Mouse (Mus musculus) midbrain, embryonic 15.5 days (tissue): ENCODE measurements around the gene Prrt4. TPM values are rescaled to one million over a fixed set of nuclear protein-coding genes. Genes with fewer than 3 reads are reported as not detected.
"Not testable (repeated sequence)": the region's sequence is repeated elsewhere in the genome, so short reads cannot be mapped to it uniquely, and the experiment has no call there.

ENCODE experiments used
- ATAC-seq: fragments of 200-750 bp; cut with Nextera tagmentation; replicated peaks from 2 replicates; pipeline ENCODE4 v1.8.0; 2017; ENCODE audit warnings: moderate TSS enrichment
- H3K27ac ChIP-seq: fragments of 300-500 bp; sonication (generic); 2 replicates; pipeline ENCODE4 v1.5.1; 2015; ENCODE audit warnings: mild to moderate bottlenecking, inconsistent platforms
- H3K27me3 ChIP-seq: fragments of 300-500 bp; sonication (generic); replicated peaks from 2 replicates; pipeline ENCODE4 v1.6.1; 2015; ENCODE audit warnings: inconsistent platforms
- H3K36me3 ChIP-seq: fragments of 300-500 bp; sonication (generic); replicated peaks from 2 replicates; pipeline ENCODE4 v1.6.1; 2015; ENCODE audit warnings: inconsistent platforms
- H3K4me1 ChIP-seq: fragments of 300-500 bp; sonication (generic); 2 replicates; pipeline ENCODE4 v1.6.1; 2015; ENCODE audit warnings: inconsistent platforms
- H3K4me2 ChIP-seq: fragments of 300-500 bp; sonication (generic); 2 replicates; pipeline ENCODE4 v1.6.1; 2015; ENCODE audit warnings: inconsistent platforms, mild to moderate bottlenecking, moderate library complexity
- H3K4me3 ChIP-seq: fragments of 300-500 bp; sonication (generic); 2 replicates; pipeline ENCODE4 v1.5.1; 2015; ENCODE audit warnings: mild to moderate bottlenecking, inconsistent platforms
- H3K9ac ChIP-seq: fragments of 300-500 bp; sonication (generic); 2 replicates; pipeline ENCODE4 v1.6.1; 2015; ENCODE audit warnings: mild to moderate bottlenecking, inconsistent platforms
- H3K9me3 ChIP-seq: fragments of 300-500 bp; sonication (generic); 2 replicates; pipeline ENCODE4 v1.6.1; 2016; ENCODE audit warnings: inconsistent platforms
- WGBS: fragments of 180-500 bp; shearing (Covaris S2); methylation state at CpG from one replicate; pipeline ENCODE4 v1.1.7; 2015; ENCODE audit warnings: mixed read lengths; 5-methylcytosine and 5-hydroxymethylcytosine counted together
- polyA plus RNA-seq: library from polyadenylated mRNA; unstranded; fragments of >200 nt; fragmentation: Nextera tagmentation; extraction: Ambion mirVana; gene quantifications from 2 replicates; pipeline ENCODE4 v1.2.1, GENCODE M21; 2015

Prrt4 gene
- polyA plus RNA-seq, 1 experiment from 2014 or later, result 10.7 TPM

DNA sequence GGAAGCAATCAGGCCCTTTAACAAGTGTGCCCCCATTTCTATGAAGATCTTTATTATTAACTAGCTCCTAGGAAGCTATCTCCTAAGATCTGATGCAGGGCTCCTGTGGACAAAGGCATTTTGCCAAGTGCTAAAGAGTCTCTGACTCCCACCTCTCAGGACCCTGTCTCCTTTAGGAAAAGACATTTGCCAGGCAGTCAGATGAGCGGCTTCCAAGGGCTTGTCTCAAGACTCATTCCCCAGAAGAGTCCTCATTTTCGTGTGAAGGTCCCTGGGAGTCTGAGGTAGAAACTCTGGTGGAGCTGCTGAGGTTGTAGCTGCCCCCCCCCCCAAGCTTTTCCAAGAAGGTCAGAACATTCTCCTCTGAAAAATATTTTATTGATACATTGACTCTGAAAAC lies 10.5 kb downstream of the Prrt4 start:
- no peaks in the 10 kb centered on the region for H3K9me3 ChIP-seq
- WGBS, result 58% methylated on average over 2 of the region's 2 CpGs
- H3K4me1 ChIP-seq, result peaks cover 30% of the 10 kb centered on the region
- H3K27ac ChIP-seq, result no peak overlapping the region
- H3K9ac ChIP-seq, result no peak overlapping the region
- no peak overlapping the region for H3K4me3 ChIP-seq
- H3K27me3 ChIP-seq, result peaks cover 56% of the 10 kb centered on the region
- ATAC-seq, result no peak
- no peaks in the 10 kb centered on the region for H3K36me3 ChIP-seq
- no peak overlapping the region for H3K4me2 ChIP-seq

DNA sequence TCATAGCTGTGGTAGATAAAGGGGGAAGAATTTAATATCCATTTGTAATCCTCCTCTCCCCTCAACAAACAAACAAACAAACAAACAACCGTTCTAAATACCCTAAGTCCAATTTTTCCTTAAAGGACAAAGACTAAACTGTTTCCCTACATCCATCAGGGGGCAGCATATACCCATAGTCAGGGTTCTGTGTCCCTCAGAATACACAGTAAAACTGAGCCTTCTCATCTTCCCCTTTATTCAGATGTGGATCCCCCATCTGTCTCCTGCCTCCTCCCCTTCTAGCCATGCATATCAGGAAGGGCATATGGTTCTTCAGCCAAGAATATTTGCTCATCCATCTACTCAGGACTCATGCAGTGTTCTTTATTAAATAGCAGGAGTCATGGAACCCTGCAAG lies 13.2 kb downstream of the Prrt4 start:
- H3K9ac ChIP-seq, result no peak overlapping the region; the same call in 1 of the 2 replicates

DNA sequence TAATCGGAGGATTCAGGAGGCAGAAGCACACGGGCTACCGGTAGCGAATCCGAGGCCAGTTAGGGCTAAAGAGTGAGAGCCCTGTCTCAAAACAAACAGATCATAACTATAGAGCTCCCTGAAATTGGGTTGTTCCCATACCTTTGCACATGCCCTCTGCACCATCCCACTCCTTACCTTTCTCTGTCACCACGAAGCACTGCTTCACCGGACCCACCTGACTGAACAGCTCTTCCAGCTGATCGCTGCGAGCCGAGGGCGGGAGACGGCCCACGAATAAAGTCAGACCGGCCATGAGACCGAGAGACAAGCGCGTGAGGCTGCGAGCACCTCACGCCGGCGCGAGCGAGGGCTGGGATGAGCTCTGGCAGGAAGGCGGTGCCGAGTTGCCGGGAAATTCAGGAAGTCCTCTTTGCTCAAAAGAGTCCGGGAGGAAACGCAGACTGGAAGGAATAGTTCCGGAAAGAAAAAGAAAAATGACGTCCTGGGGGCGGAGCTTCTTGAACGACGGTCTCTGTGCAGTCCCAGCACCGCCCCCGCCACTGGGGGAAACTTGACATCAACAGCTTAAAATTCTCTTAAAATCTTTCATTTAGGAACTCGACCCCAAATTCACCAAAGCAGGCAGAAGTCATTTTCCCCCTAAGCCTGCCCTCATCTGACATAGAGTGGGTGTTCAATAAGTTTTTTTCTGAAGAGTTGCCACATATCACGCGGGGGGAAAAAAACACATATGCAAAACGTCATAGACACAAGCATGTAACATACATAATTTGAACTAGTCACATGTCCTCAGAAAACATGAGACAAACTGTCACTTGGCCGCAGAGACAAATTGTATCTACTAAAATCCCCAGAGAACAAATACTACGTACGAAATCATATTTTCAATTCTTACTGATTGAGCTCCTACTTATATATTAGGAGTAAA lies 14.8 kb downstream of the Prrt4 start, which contains the start of gene Rbm28:
TSS of gene Rbm28 (minus strand) at position 693 of the 931 bp plus-strand sequence.
- H3K4me1 ChIP-seq, result peaks cover 27% of the 10 kb centered on the region
- WGBS, result 8% methylated on average over 42 of the region's 42 CpGs
- peak within 1 kb of the TSS; percentile 85 for H3K9ac ChIP-seq
- H3K9me3 ChIP-seq, result no peaks in the 10 kb centered on the region
- H3K4me3 ChIP-seq, result peak within 1 kb of the TSS; percentile 83
- H3K27ac ChIP-seq, result peak within 1 kb of the TSS; percentile 63
- peak; percentile 86 for ATAC-seq
- H3K36me3 ChIP-seq, result peaks cover 2% of the 10 kb centered on the region; the same call in 1 of the 2 replicates
- H3K27me3 ChIP-seq, result peaks cover 22% of the 10 kb centered on the region
- peak within 1 kb of the TSS; percentile 68 for H3K4me2 ChIP-seq

More for the DNA sequence above, 13.2 kb downstream of the Prrt4 start:
- Histone ChIP-seq H3K4me1 (peaks cover 43% of the 10 kb centered on the region), H3K27ac (no peak overlapping the region), H3K4me2 (no peak overlapping the region), H3K36me3 (no peaks in the 10 kb centered on the region), H3K4me3 (no peak overlapping the region), H3K9me3 (no peaks in the 10 kb centered on the region), H3K27me3 (peaks cover 35% of the 10 kb centered on the region)
- WGBS, result 10% methylated on average over 1 of the region's 1 CpGs
- ATAC-seq, result peak; percentile 40

DNA sequence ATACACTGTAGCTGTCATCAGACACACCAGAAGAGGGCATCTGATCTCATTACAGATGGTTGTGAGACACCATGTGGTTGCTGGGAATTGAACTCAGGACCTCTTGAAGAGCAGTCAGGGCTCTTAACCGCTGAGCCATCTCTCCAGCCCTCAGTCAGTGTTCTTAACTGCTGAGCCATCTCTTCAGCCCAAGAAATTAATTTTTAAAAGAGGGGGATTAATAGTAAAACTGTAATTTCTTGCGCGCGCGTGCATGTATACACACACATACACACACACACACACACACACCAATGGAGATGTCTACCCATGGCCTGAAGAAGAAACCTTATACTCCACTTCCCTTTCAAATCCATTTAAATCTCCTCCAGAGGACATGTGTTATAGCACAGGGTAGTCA lies 18.1 kb downstream of the Prrt4 start:
- Histone ChIP-seq H3K36me3 (peaks cover 35% of the 10 kb centered on the region), H3K4me1 (peaks cover 24% of the 10 kb centered on the region)
- H3K9ac ChIP-seq, H3K27me3 ChIP-seq, H3K4me3 ChIP-seq, H3K9me3 ChIP-seq, ATAC-seq, H3K27ac ChIP-seq, H3K4me2 ChIP-seq: not testable (repeated sequence)
- WGBS, result 98% methylated on average over 5 of the region's 5 CpGs

DNA sequence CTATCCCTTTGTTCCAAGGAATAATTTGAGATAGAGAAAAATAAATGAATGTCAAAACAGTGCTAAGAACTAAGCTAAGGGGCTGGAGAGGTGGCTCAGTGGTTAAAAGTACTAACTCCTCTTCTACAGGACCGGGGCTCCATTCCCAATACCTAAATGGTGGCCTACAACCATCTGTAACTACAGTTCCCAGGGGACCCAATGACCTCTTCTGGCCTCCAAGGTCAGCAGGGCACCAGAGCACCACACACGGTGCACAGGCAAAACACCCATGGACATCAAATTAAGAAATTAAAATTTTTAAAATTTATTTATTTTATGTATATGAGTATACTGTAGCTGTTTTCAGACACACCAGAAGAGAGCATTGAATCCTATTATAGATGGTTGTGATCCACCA lies 18.6 kb downstream of the Prrt4 start:
- H3K4me3 ChIP-seq, result no peak overlapping the region
- H3K36me3 ChIP-seq, result peaks cover 39% of the 10 kb centered on the region
- no peaks in the 10 kb centered on the region; the same call in 1 of the 2 replicates for H3K27me3 ChIP-seq
- H3K27ac ChIP-seq, result no peak overlapping the region
- WGBS, result 87% methylated on average over 2 of the region's 2 CpGs
- H3K4me1 ChIP-seq, result peaks cover 24% of the 10 kb centered on the region
- H3K9me3 ChIP-seq, result no peaks in the 10 kb centered on the region
- no peak overlapping the region for H3K4me2 ChIP-seq
- ATAC-seq, result no peak
- no peak overlapping the region for H3K9ac ChIP-seq

DNA sequence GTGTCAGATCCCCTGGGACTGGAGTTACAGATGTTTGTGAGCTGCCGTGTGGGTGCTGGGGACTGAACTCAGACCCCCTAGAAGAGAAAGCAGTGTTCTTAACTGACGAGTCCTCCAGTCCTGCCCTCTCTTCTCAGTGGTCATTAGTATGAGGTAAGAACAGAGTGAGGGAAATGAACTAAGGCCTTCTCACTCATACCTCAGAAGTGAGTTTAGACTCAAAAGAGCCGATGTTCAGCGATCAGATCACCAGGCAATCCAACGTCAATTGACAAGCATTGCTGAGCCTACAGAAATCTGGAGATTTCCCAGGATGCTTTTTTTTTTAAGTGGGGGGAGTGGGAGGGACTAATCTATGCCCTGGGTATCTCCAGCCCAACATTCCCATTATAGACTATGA lies 23.1 kb downstream of the Prrt4 start:
- 93% methylated on average over 5 of the region's 5 CpGs for WGBS
- H3K27ac ChIP-seq, result no peak overlapping the region
- H3K9ac ChIP-seq, result no peak overlapping the region
- no peak for ATAC-seq
- H3K36me3 ChIP-seq, result peaks cover 77% of the 10 kb centered on the region
- no peak overlapping the region for H3K4me3 ChIP-seq
- no peaks in the 10 kb centered on the region for H3K4me1 ChIP-seq
- no peak overlapping the region for H3K4me2 ChIP-seq
- no peaks in the 10 kb centered on the region for H3K27me3 ChIP-seq
- H3K9me3 ChIP-seq, result no peaks in the 10 kb centered on the region

DNA sequence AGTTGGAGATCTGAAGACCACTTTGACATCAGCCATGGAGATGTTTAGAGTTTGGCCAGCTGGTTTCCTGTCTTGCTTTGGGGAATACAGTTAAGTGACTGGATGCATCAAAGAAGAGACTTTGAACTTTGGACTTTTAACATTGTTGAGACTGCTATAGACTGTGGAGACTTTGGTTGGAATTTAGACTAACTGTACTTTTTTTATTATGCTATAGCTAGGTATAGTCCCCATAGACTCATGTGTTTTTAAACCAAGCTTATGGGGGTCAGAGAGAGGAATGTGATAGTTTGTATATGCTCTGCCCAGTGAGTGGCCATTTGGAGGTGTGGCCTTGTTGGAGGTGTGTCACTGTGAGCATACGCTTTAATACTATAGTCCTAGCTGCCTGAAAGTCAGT lies 29.4 kb downstream of the Prrt4 start:
- no peaks in the 10 kb centered on the region for H3K9me3 ChIP-seq
- WGBS, result 92% methylated on average over 1 of the region's 1 CpGs
- peaks cover 39% of the 10 kb centered on the region; the same call in 1 of the 2 replicates for H3K36me3 ChIP-seq

DNA sequence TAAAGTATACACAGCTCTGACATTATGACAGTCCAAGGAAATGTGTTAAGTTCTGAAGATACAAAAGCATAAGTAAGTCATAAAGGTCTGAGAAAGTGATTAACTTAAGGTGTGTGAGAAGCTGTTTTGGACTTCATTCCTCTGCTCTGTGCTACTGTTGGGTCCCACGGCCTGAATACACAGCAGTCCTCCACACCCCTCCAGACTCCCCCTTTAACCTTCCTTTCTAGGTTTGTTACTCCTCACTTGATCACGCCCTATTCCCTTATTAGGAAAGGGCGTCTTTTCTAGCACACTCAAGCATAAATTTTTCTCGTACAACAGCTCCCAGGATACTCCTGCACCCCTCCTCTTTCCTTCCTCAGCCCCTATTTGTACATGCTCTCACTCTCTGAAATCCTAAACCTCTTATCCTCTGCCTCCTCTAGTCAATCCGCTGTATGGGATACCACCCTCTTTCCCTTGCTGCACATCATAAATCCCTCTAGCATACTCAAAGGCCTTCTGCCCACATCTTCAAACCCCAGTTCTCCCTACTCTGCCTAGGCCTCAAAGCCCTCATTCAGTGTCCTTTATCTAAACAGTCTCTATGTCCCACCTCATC lies 31.9 kb downstream of the Prrt4 start:
- Histone ChIP-seq H3K9ac (no peak overlapping the region), H3K27ac (no peak overlapping the region), H3K36me3 (peaks cover 16% of the 10 kb centered on the region; the same call in 1 of the 2 replicates), H3K9me3 (no peaks in the 10 kb centered on the region), H3K4me3 (no peak overlapping the region), H3K4me2 (no peak overlapping the region), H3K27me3 (no peaks in the 10 kb centered on the region), H3K4me1 (no peaks in the 10 kb centered on the region)
- WGBS, result 88% methylated on average over 5 of the region's 5 CpGs
- ATAC-seq, result no peak

More for the DNA sequence above, 29.4 kb downstream of the Prrt4 start:
- Histone ChIP-seq H3K4me3 (no peak overlapping the region), H3K27me3 (no peaks in the 10 kb centered on the region), H3K9ac (no peak overlapping the region), H3K4me2 (no peak overlapping the region), H3K27ac (no peak overlapping the region), H3K4me1 (no peaks in the 10 kb centered on the region)
- no peak for ATAC-seq

DNA sequence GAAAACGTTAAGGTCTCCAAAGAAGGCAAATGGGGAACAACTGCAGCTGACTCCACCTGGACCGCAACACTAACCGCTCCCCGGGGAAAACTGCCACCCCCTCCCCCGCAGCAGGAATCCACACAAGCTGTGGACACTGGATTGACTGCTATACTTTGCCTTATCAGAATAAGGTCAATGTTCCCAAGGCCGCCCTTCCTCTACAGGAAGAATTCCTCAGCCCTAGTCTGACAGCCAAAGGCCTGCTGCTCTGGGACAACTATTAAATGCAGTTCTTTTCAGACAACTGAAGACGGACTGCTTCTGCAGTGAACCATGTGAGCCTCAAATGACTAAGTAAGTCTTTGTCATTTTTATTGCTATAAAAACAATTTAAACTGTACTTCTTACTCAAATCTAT lies 32.7 kb downstream of the Prrt4 start:
- Histone ChIP-seq H3K27ac (no peak overlapping the region), H3K36me3 (peaks cover 8% of the 10 kb centered on the region; the same call in 1 of the 2 replicates), H3K9me3 (no peaks in the 10 kb centered on the region), H3K4me2 (no peak overlapping the region), H3K4me1 (no peaks in the 10 kb centered on the region), H3K4me3 (no peak overlapping the region), H3K27me3 (no peaks in the 10 kb centered on the region), H3K9ac (no peak overlapping the region)
- 86% methylated on average over 7 of the region's 7 CpGs for WGBS
- no peak for ATAC-seq

DNA sequence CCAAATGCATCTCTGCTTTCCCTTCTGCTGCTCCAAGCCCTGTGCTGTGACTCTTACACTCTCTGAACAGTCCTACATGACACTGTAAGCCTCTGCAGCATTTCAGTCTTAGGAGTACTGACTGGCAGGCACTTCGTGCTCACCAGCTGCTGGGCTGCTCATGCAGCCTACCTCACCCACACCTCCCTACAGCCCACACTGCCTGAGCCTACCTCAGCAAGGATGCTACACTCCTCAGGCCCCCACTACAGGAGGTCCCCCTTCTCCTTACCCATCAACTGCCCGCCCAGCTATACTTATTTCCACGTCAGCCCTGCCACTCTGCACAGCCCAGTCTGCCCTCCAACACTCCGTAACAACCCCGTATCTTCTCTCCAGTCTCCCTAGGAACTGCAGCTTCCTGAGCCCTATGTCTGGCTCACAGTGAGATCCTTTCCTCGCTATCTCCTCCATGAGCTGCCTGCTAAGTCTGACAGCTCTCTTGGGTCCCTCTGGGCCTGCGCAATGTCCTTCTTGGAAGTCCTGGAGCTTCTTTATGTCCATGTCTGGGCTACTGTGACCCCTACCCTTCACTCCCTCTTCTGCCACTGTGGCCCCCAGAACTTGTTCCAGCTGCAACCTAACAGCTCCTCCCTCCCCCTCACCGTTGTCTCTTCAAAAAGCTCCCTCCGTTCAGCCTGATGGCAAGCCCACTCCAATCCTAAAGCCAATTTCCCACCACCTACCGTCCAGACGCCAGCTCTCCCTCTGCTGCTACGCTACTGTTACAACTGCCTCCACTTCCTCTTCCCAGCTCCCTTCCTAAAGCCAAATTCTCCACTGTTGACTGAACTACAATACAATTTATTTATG lies 33.7 kb downstream of the Prrt4 start:
- WGBS, result 77% methylated on average over 12 of the region's 12 CpGs
- no peak for ATAC-seq

DNA sequence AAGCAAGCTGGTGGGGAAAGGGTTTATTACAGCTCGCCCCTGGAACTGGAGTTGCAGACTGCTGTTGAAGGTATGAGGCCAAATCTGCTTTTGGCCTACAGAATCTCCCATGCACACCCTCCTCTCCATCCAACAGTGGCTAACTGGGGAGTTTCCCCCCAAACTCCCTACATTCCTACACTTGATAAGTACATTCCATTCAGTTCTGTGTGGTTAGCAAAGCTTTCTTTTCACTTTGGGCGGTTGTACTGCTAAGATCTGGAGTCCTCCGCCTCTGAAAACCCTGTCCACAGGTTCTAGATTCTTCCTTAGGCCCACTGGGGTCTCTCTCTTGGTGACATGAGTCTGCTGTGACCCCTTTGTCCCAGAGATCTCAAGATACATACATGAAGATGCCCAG lies 34.4 kb downstream of the Prrt4 start:
- Histone ChIP-seq H3K9me3 (no peaks in the 10 kb centered on the region), H3K4me3 (no peak overlapping the region), H3K9ac (no peak overlapping the region), H3K4me2 (no peak overlapping the region), H3K36me3 (peaks cover 6% of the 10 kb centered on the region; the same call in 1 of the 2 replicates), H3K27me3 (no peaks in the 10 kb centered on the region), H3K4me1 (no peaks in the 10 kb centered on the region), H3K27ac (no peak overlapping the region)
- 94% methylated on average over 3 of the region's 3 CpGs for whole genome bisulfite sequencing
- no peak for ATAC-seq

More for the DNA sequence above, 33.7 kb downstream of the Prrt4 start:
- H3K4me1 ChIP-seq, result no peaks in the 10 kb centered on the region
- H3K4me2 ChIP-seq, result no peak overlapping the region
- H3K36me3 ChIP-seq, result peaks cover 6% of the 10 kb centered on the region; the same call in 1 of the 2 replicates
- no peak overlapping the region for H3K9ac ChIP-seq
- H3K9me3 ChIP-seq, result no peaks in the 10 kb centered on the region
- no peaks in the 10 kb centered on the region for H3K27me3 ChIP-seq
- H3K4me3 ChIP-seq, result no peak overlapping the region
- no peak overlapping the region for H3K27ac ChIP-seq

DNA sequence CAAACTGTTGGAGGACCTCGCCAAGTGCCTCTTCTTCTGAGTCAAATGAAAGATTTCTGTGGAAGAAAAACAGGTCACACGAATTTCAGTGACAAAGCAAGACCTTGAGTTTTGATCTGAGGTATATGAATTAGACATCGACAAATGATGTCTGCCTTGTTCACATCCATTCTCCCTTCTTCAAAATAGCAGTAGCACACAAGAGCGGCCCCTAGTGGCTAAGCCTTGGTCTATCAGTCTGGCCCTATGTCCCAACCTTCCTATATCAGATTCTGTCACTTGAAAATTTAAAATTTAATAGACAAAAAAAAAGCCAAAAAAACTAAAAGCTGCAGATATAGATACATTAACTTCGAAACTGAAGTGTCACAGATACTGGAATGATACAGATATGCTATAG lies 35.8 kb downstream of the Prrt4 start:
- no peak overlapping the region for H3K4me3 ChIP-seq
- ATAC-seq, result peak; percentile 69; the same call in 1 of the 2 replicates

More for the DNA sequence above, 35.8 kb downstream of the Prrt4 start:
- no peak overlapping the region for H3K4me2 ChIP-seq
- no peaks in the 10 kb centered on the region; the same call in 1 of the 2 replicates for H3K36me3 ChIP-seq
- no peaks in the 10 kb centered on the region for H3K9me3 ChIP-seq
- H3K9ac ChIP-seq, result no peak overlapping the region
- H3K4me1 ChIP-seq, result no peaks in the 10 kb centered on the region
- no peak overlapping the region for H3K27ac ChIP-seq
- WGBS, result 30% methylated on average over 5 of the region's 5 CpGs
- no peaks in the 10 kb centered on the region for H3K27me3 ChIP-seq
